Mouse (Mus musculus): ENCODE data around the gene Tas1r1. TPM values are rescaled to one million over a fixed set of nuclear protein-coding genes. Genes with fewer than 3 reads are reported as not detected.

Tas1r1 gene
- polyA plus RNA-seq, 1 experiment: 0.27 TPM

- Histone ChIP-seq H3K79me3 (ENCODE audit: low read depth) (no peaks in the 10 kb centered on the region), H3K36me3 (ENCODE audit: control insufficient read depth, insufficient read depth) (no peaks in the 10 kb centered on the region), H3K79me2 (ENCODE audit: control insufficient read depth, insufficient read depth) (peaks cover 11% of the 10 kb centered on the region), H3ac (ENCODE audit: control insufficient read depth, insufficient read length, low read depth) (no peak overlapping the region), H3K27me3 (ENCODE audit: control insufficient read depth, insufficient read depth, insufficient read length) (no peaks in the 10 kb centered on the region), H3K4me3 (ENCODE audit: insufficient read depth, poor library complexity, severe bottlenecking) (no peak overlapping the region)
- no peak for TF ChIP-seq MYOD1 (IDR thresholded peaks at IDR 0.05; ENCODE audit: control insufficient read depth, insufficient read length, low read depth)
- TF ChIP-seq MAX (IDR thresholded peaks at IDR 0.05): no peak
- no peak for TF ChIP-seq CEBPB (IDR thresholded peaks at IDR 0.05; ENCODE audit: low read depth)
- TF ChIP-seq USF1 (IDR thresholded peaks at IDR 0.05; ENCODE audit: low read depth): no peak
- TF ChIP-seq MYOG (IDR thresholded peaks at IDR 0.05; ENCODE audit: control insufficient read depth, extremely low read depth, insufficient read length): no peak
- TF ChIP-seq FOSL1 (IDR thresholded peaks at IDR 0.05; ENCODE audit: insufficient read depth, low read length, poor library complexity, severe bottlenecking): no peak
- no peak for TF ChIP-seq CTCF (IDR thresholded peaks at IDR 0.05; ENCODE audit: control insufficient read depth, insufficient read depth, insufficient read length)
These were observed 45.3 kb upstream of the Tas1r1 start for GRCm38 (mm10) chr4:152083611-152084220.

- TF ChIP-seq MAX (IDR thresholded peaks at IDR 0.05): no peak
- TF ChIP-seq MYOD1 (IDR thresholded peaks at IDR 0.05; ENCODE audit: control insufficient read depth, insufficient read length, low read depth): peak; percentile 30
- Histone ChIP-seq H3ac (ENCODE audit: control insufficient read depth, insufficient read length, low read depth) (no peak overlapping the region), H3K79me2 (ENCODE audit: control insufficient read depth, insufficient read depth) (no peaks in the 10 kb centered on the region), H3K36me3 (ENCODE audit: control insufficient read depth, insufficient read depth) (no peaks in the 10 kb centered on the region), H3K27me3 (ENCODE audit: control insufficient read depth, insufficient read depth, insufficient read length) (no peaks in the 10 kb centered on the region), H3K4me3 (ENCODE audit: insufficient read depth, poor library complexity, severe bottlenecking) (no peak overlapping the region), H3K79me3 (ENCODE audit: low read depth) (no peaks in the 10 kb centered on the region)
These were observed 41.6 kb upstream of the Tas1r1 start for GRCm38 (mm10) chr4:152079931-152080330.

- H3K36me3 ChIP-seq (ENCODE audit: control insufficient read depth, insufficient read depth): no peaks in the 10 kb centered on the region
- TF ChIP-seq MAX (IDR thresholded peaks at IDR 0.05): no peak
- no peaks in the 10 kb centered on the region for H3K79me3 ChIP-seq (ENCODE audit: low read depth)
- H3K4me3 ChIP-seq (ENCODE audit: insufficient read depth, poor library complexity, severe bottlenecking): no peak overlapping the region
- H3K27me3 ChIP-seq (ENCODE audit: control insufficient read depth, insufficient read depth, insufficient read length): no peaks in the 10 kb centered on the region
- H3ac ChIP-seq (ENCODE audit: control insufficient read depth, insufficient read length, low read depth): no peak overlapping the region
- no peaks in the 10 kb centered on the region for H3K79me2 ChIP-seq (ENCODE audit: control insufficient read depth, insufficient read depth)
These were observed 40.9 kb upstream of the Tas1r1 start for GRCm38 (mm10) chr4:152079261-152079660.

GRCm38 (mm10) chr4:152078105-152078530 lies 39.8 kb upstream of the Tas1r1 start:
- H3K27me3 ChIP-seq (ENCODE audit: control insufficient read depth, insufficient read depth, insufficient read length): no peaks in the 10 kb centered on the region
- H3K79me2 ChIP-seq (ENCODE audit: control insufficient read depth, insufficient read depth): no peaks in the 10 kb centered on the region
- no peak overlapping the region for H3K4me3 ChIP-seq (ENCODE audit: insufficient read depth, poor library complexity, severe bottlenecking)
- H3ac ChIP-seq (ENCODE audit: control insufficient read depth, insufficient read length, low read depth): peak overlapping the region; percentile 20
- H3K79me3 ChIP-seq (ENCODE audit: low read depth): no peaks in the 10 kb centered on the region
- no peak for TF ChIP-seq FOSL1 (IDR thresholded peaks at IDR 0.05; ENCODE audit: insufficient read depth, low read length, poor library complexity, severe bottlenecking)
- TF ChIP-seq CEBPB (IDR thresholded peaks at IDR 0.05; ENCODE audit: low read depth): no peak
- peak; percentile 64 for TF ChIP-seq USF1 (IDR thresholded peaks at IDR 0.05; ENCODE audit: low read depth)
- no peak for TF ChIP-seq MAX (IDR thresholded peaks at IDR 0.05)
- no peak for TF ChIP-seq MYOG (IDR thresholded peaks at IDR 0.05; ENCODE audit: control insufficient read depth, extremely low read depth, insufficient read length)
- TF ChIP-seq MYOD1 (IDR thresholded peaks at IDR 0.05; ENCODE audit: control insufficient read depth, insufficient read length, low read depth): peak; percentile 79
- no peaks in the 10 kb centered on the region for H3K36me3 ChIP-seq (ENCODE audit: control insufficient read depth, insufficient read depth)

- TF ChIP-seq MYOD1 (IDR thresholded peaks at IDR 0.05; ENCODE audit: control insufficient read depth, insufficient read length, low read depth) (no peak), USF1 (IDR thresholded peaks at IDR 0.05; ENCODE audit: low read depth) (no peak), FOSL1 (IDR thresholded peaks at IDR 0.05; ENCODE audit: insufficient read depth, low read length, poor library complexity, severe bottlenecking) (no peak), CTCF (IDR thresholded peaks at IDR 0.05; ENCODE audit: control insufficient read depth, insufficient read depth, insufficient read length) (no peak), MAX (IDR thresholded peaks at IDR 0.05) (no peak), MYOG (IDR thresholded peaks at IDR 0.05; ENCODE audit: control insufficient read depth, extremely low read depth, insufficient read length) (no peak), CEBPB (IDR thresholded peaks at IDR 0.05; ENCODE audit: low read depth) (no peak)
- H3K27me3 ChIP-seq (ENCODE audit: control insufficient read depth, insufficient read depth, insufficient read length): no peaks in the 10 kb centered on the region
- no peak overlapping the region for H3ac ChIP-seq (ENCODE audit: control insufficient read depth, insufficient read length, low read depth)
- no peaks in the 10 kb centered on the region for H3K79me3 ChIP-seq (ENCODE audit: low read depth)
- no peaks in the 10 kb centered on the region for H3K79me2 ChIP-seq (ENCODE audit: control insufficient read depth, insufficient read depth)
- no peak overlapping the region for H3K4me3 ChIP-seq (ENCODE audit: insufficient read depth, poor library complexity, severe bottlenecking)
- H3K36me3 ChIP-seq (ENCODE audit: control insufficient read depth, insufficient read depth): no peaks in the 10 kb centered on the region
These were observed 38.8 kb upstream of the Tas1r1 start for GRCm38 (mm10) chr4:152077191-152077590.

GRCm38 (mm10) chr4:152074548-152074947 lies 36.2 kb upstream of the Tas1r1 start:
- Histone ChIP-seq H3K27me3 (ENCODE audit: control insufficient read depth, insufficient read depth, insufficient read length) (no peaks in the 10 kb centered on the region), H3K4me3 (ENCODE audit: insufficient read depth, poor library complexity, severe bottlenecking) (no peak overlapping the region), H3K36me3 (ENCODE audit: control insufficient read depth, insufficient read depth) (no peaks in the 10 kb centered on the region), H3ac (ENCODE audit: control insufficient read depth, insufficient read length, low read depth) (no peak overlapping the region), H3K79me2 (ENCODE audit: control insufficient read depth, insufficient read depth) (no peaks in the 10 kb centered on the region), H3K79me3 (ENCODE audit: low read depth) (no peaks in the 10 kb centered on the region)
- TF ChIP-seq FOSL1 (IDR thresholded peaks at IDR 0.05; ENCODE audit: insufficient read depth, low read length, poor library complexity, severe bottlenecking) (no peak), MYOG (IDR thresholded peaks at IDR 0.05; ENCODE audit: control insufficient read depth, extremely low read depth, insufficient read length) (no peak), USF1 (IDR thresholded peaks at IDR 0.05; ENCODE audit: low read depth) (no peak), CEBPB (IDR thresholded peaks at IDR 0.05; ENCODE audit: low read depth) (no peak), CTCF (IDR thresholded peaks at IDR 0.05; ENCODE audit: control insufficient read depth, insufficient read depth, insufficient read length) (no peak), MYOD1 (IDR thresholded peaks at IDR 0.05; ENCODE audit: control insufficient read depth, insufficient read length, low read depth) (no peak), MAX (IDR thresholded peaks at IDR 0.05) (no peak)
